Mouse (Mus musculus) limb, embryonic 14.5 days (tissue): ENCODE measurements at regions not wholly inside any gene's neighbourhood (a gene's known extent, or its start where the extent isn't known, plus 50 kb on each side); places are given as distances from the start of the nearest gene placed in this dataset.

Source experiments
- ATAC-seq: fragments of 200-750 bp; cut with Nextera tagmentation; 2 replicates; pipeline ENCODE4 v1.8.0; 2017; ENCODE audit warnings: low read depth, moderate number of reproducible peaks, moderate TSS enrichment; ENCODE audit not compliant: low FRiP score
- DNase-seq: peaks from one replicate; pipeline ENCODE4 v3.0.0-alpha.2; 2015; ENCODE audit warnings: low spot score
- H3K27ac ChIP-seq: fragments of 300-500 bp; sonication (generic); replicated peaks from 2 replicates; pipeline ENCODE4 v1.5.1; 2014; ENCODE audit warnings: low read depth, mild to moderate bottlenecking, low read length, moderate library complexity, mixed read lengths
- H3K27me3 ChIP-seq: fragments of 300-500 bp; sonication (generic); 2 replicates; pipeline ENCODE4 v1.6.1; 2014; ENCODE audit warnings: low read length, mixed read lengths; ENCODE audit not compliant: control insufficient read depth, insufficient read depth
- H3K36me3 ChIP-seq: fragments of 300-500 bp; sonication (generic); 2 replicates; pipeline ENCODE4 v1.6.1; 2014; ENCODE audit warnings: mild to moderate bottlenecking, low read length, moderate library complexity, mixed read lengths; ENCODE audit not compliant: control insufficient read depth, insufficient read depth
- H3K4me1 ChIP-seq: fragments of 300-500 bp; sonication (generic); 2 replicates; pipeline ENCODE4 v1.6.1; 2014; ENCODE audit warnings: antibody characterized with exemption, low read length, mixed read lengths; ENCODE audit not compliant: control insufficient read depth, insufficient read depth
- H3K4me2 ChIP-seq: fragments of 300-500 bp; sonication (generic); replicated peaks from 2 replicates; pipeline ENCODE4 v1.6.1; 2014; ENCODE audit warnings: low read depth, mild to moderate bottlenecking, low read length, moderate library complexity; ENCODE audit not compliant: severe bottlenecking
- H3K4me3 ChIP-seq: fragments of 300-500 bp; sonication (generic); replicated peaks from 2 replicates; pipeline ENCODE4 v1.5.1; 2014; ENCODE audit warnings: low read length
- H3K9ac ChIP-seq: fragments of 300-500 bp; sonication (generic); 2 replicates; pipeline ENCODE4 v1.6.1; 2014; ENCODE audit warnings: mild to moderate bottlenecking, low read depth, low read length, moderate library complexity; ENCODE audit not compliant: severe bottlenecking
- H3K9me3 ChIP-seq: fragments of 300-500 bp; sonication (generic); 2 replicates; pipeline ENCODE4 v1.6.1; 2016; ENCODE audit warnings: low read length; ENCODE audit not compliant: control insufficient read depth
- POLR2A ChIP-seq: fragments of 200-500 bp; IDR thresholded peaks from 2 replicates; pipeline ENCODE4 v1.8.0; 2012; ENCODE audit warnings: inconsistent platforms, mild to moderate bottlenecking, moderate library complexity, borderline replicate concordance; ENCODE audit not compliant: insufficient read depth, insufficient read length; ENCODE audit errors: extremely low read depth
- WGBS: fragments of 180-500 bp; shearing (Covaris S2); extraction: QIAGEN DNeasy Blood & Tissue Kit; methylation state at CpG from one replicate; pipeline ENCODE4 v1.1.7; 2014; 5-methylcytosine and 5-hydroxymethylcytosine counted together

GRCm38 (mm10) chr15:59171120-59171519 lies 282.0 kb downstream of the Gm49356 start:
- TF ChIP-seq POLR2A, result no peak
- Histone ChIP-seq H3K36me3 (no peaks in the 10 kb centered on the region), H3K4me3 (no peak overlapping the region), H3K4me2 (no peak overlapping the region), H3K4me1 (no peaks in the 10 kb centered on the region), H3K27ac (no peak overlapping the region), H3K9ac (no peak overlapping the region), H3K27me3 (no peaks in the 10 kb centered on the region), H3K9me3 (no peaks in the 10 kb centered on the region)
- ATAC-seq (no peak), DNase-seq (no peak)
- WGBS, result 34% methylated on average over 6 of the region's 6 CpGs

- no peak overlapping the region for H3K4me3 ChIP-seq
- ATAC-seq, result peak; percentile 63
- H3K9me3 ChIP-seq, result no peaks in the 10 kb centered on the region
- no peaks in the 10 kb centered on the region for H3K4me1 ChIP-seq
- no peak overlapping the region for H3K27ac ChIP-seq
- WGBS, result 83% methylated on average over 21 of the region's 21 CpGs
- no peak overlapping the region for H3K9ac ChIP-seq
- H3K4me2 ChIP-seq, result no peak overlapping the region
- no peak for TF ChIP-seq POLR2A
- H3K36me3 ChIP-seq, result no peaks in the 10 kb centered on the region
- no peaks in the 10 kb centered on the region for H3K27me3 ChIP-seq
- DNase-seq, result peak; percentile 17
These were observed 284.6 kb downstream of the Gm49356 start for GRCm38 (mm10) chr15:59173452-59174245.

GRCm38 (mm10) chr15:59174246-59174751 lies 285.2 kb downstream of the Gm49356 start:
- Histone ChIP-seq H3K4me2 (no peak overlapping the region), H3K4me3 (no peak overlapping the region), H3K9me3 (no peaks in the 10 kb centered on the region), H3K27me3 (no peaks in the 10 kb centered on the region), H3K4me1 (no peaks in the 10 kb centered on the region), H3K36me3 (no peaks in the 10 kb centered on the region), H3K9ac (no peak overlapping the region), H3K27ac (peak overlapping the region; percentile 13; the same call in 1 of the 2 replicates)
- TF ChIP-seq POLR2A, result no peak
- no peak for DNase-seq
- 51% methylated on average over 7 of the region's 7 CpGs for WGBS
- ATAC-seq, result no peak

GRCm38 (mm10) chr15:59174893-59175531 lies 285.9 kb downstream of the Gm49356 start:
- TF ChIP-seq POLR2A, result no peak
- Histone ChIP-seq H3K4me3 (no peak overlapping the region), H3K4me1 (no peaks in the 10 kb centered on the region), H3K9ac (no peak overlapping the region), H3K4me2 (no peak overlapping the region), H3K27me3 (no peaks in the 10 kb centered on the region), H3K27ac (no peak overlapping the region), H3K36me3 (no peaks in the 10 kb centered on the region), H3K9me3 (no peaks in the 10 kb centered on the region)
- no peak for DNase-seq
- no peak for ATAC-seq
- WGBS, result 77% methylated on average over 8 of the region's 8 CpGs

- H3K27ac ChIP-seq, result no peak overlapping the region
- ATAC-seq (no peak), DNase-seq (no peak)
- H3K4me1 ChIP-seq, result no peaks in the 10 kb centered on the region
- H3K4me3 ChIP-seq, result no peak overlapping the region
- no peaks in the 10 kb centered on the region for H3K9me3 ChIP-seq
- H3K36me3 ChIP-seq, result no peaks in the 10 kb centered on the region
- no peaks in the 10 kb centered on the region for H3K27me3 ChIP-seq
- no peak overlapping the region for H3K4me2 ChIP-seq
- H3K9ac ChIP-seq, result no peak overlapping the region
- TF ChIP-seq POLR2A, result no peak
- 92% methylated on average over 3 of the region's 3 CpGs for WGBS
These were observed 291.0 kb downstream of the Gm49356 start for GRCm38 (mm10) chr15:59180076-59180475.
